Mouse (Mus musculus): ENCODE measurements around the gene Ttc23. TPM values are rescaled to one million over a fixed set of nuclear protein-coding genes. Genes with fewer than 3 reads are reported as not detected.
A peak's percentile ranks its signal among the peaks of the same experiment; 100 is the strongest.

Gene Ttc23
- polyA plus RNA-seq, 1 experiment from 2014 or later = 36.5 TPM

- no peaks in the 10 kb centered on the region for H3K36me3 ChIP-seq
- 19% methylated on average over 28 of the region's 28 CpGs for WGBS
- H3K27me3 ChIP-seq (ENCODE audit: low read depth, poor library complexity, severe bottlenecking) = peaks cover 12% of the 10 kb centered on the region; the same call in 1 of the 2 replicates
- peaks cover 18% of the 10 kb centered on the region for H3K4me1 ChIP-seq
- peak; percentile 88 for DNase-seq (ENCODE audit: low spot score)
- peak overlapping the region; percentile 46 for H3K4me3 ChIP-seq
- peak overlapping the region; percentile 0; the same call in 1 of the 2 replicates for H3K27ac ChIP-seq (replicated peaks)
- H3K9me3 ChIP-seq (replicated peaks) = no peaks in the 10 kb centered on the region
Observed at GRCm38 (mm10) chr7:67803015-67803856, 156.0 kb downstream of the Ttc23 start.

GRCm38 (mm10) chr7:67803857-67804215 is 156.6 kb downstream of the Ttc23 start:
- H3K27ac ChIP-seq (replicated peaks) = peak overlapping the region; percentile 0; the same call in 1 of the 2 replicates
- H3K4me3 ChIP-seq = peak overlapping the region; percentile 46
- H3K4me1 ChIP-seq = peaks cover 18% of the 10 kb centered on the region
- DNase-seq (ENCODE audit: low spot score) = no peak
- no peaks in the 10 kb centered on the region for H3K9me3 ChIP-seq (replicated peaks)
- WGBS = 19% methylated on average over 13 of the region's 13 CpGs
- H3K36me3 ChIP-seq = no peaks in the 10 kb centered on the region
- peaks cover 12% of the 10 kb centered on the region; the same call in 1 of the 2 replicates for H3K27me3 ChIP-seq (ENCODE audit: low read depth, poor library complexity, severe bottlenecking)

Small RNA genes lying within 50 kb of the gene (microRNA-seq; reads per million reads assigned to microRNA genes)
- gene Gm23844 = not detected

Other genes with a start within 250 kb of the Ttc23 start
- gene Lrrc28, start 2.1 kb upstream of the Ttc23 start, polyA plus RNA-seq (2016; fragmentation: Nextera tagmentation; extraction: Ambion mirVana) = 19.5 and 21.9 TPM in 2 replicates
- 0.83 and 1.5 TPM in 2 replicates for gene Synm, start 112.3 kb downstream of the Ttc23 start, polyA plus RNA-seq (2016; fragmentation: Nextera tagmentation; extraction: Ambion mirVana)